Mouse (Mus musculus) spleen, postnatal 10 days (tissue): ENCODE measurements around the gene Rffl.

Experiments
- DNase-seq, 2 experiments: peaks; one replicate each; pipeline ENCODE4 v3.0.0; 2021 to 2022; ENCODE audit warnings: low spot score in 2 of 2

Rffl gene

GRCm38 (mm10) chr11:82874924-82875323 is 3.9 kb upstream of the Rffl start:
- no peak for DNase-seq

- peak; percentile 78 for DNase-seq
These were observed 608 bp downstream of the Rffl start for GRCm38 (mm10) chr11:82870173-82871030.

GRCm38 (mm10) chr11:82869506-82870172 is 1.4 kb downstream of the Rffl start:
- DNase-seq, result no peak

- no peak for DNase-seq
These were observed 3.1 kb downstream of the Rffl start for GRCm38 (mm10) chr11:82867956-82868355.

DNA sequence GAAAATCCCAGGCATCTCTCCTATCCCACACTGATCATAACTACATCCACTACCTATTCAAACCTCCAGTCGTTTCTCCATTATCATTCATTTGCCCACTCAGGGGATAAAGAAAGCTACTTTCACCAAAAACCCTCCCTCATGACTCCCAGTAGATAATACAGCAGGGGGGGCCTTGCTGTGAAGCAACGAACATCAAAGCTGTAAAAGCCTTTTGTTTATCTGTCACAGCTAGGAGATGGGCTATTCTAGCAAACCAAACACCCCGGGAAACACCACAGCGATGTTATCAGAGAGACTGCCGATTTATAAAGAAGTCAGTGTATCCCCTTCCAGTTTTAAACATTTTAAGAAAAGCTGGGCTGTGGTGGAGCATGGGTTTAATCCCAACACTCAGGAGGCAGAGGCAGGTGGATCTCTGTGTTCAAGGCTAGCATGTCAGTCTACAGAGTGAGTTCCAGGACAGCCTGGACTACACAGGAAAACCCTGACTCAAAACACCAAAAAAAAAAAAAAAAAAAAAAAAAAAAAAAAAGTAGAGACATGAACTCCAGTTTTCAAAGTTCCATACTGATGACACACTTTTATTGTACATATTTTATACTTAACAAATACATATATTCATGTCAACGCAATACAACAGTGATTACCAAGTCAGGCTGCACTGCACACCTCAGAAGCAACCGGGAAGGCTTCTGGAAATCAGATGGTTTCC is 4.0 kb downstream of the Rffl start:
- no peak for DNase-seq

GRCm38 (mm10) chr11:82865957-82866356 is 5.1 kb downstream of the Rffl start:
- no peak for DNase-seq

GRCm38 (mm10) chr11:82863488-82863931 is 7.5 kb downstream of the Rffl start:
- DNase-seq, result no peak

- no peak for DNase-seq
These were observed 8.0 kb downstream of the Rffl start for GRCm38 (mm10) chr11:82863059-82863458.

DNA sequence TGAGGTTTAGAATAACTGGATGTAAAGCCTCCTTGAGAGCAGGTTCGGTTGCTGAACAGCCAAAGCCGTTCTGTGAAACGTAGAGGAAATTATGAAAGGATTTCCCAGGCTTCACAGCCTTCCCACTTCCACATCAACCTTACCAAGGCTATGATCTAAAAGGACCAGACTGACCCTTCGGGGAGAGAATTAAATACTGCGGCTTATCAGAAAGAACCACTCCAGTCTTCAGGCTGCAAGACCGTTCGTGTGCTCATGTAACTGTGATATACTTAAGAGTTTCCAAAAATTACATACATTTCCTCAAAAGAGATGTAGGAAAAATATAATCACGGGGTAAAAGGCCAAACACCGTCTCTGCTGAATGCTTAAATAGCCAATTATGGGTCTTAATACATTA is 8.4 kb downstream of the Rffl start:
- DNase-seq, result no peak

GRCm38 (mm10) chr11:82861558-82861957 is 9.5 kb downstream of the Rffl start:
- DNase-seq, result no peak

- DNase-seq, result no peak
These were observed 10.3 kb downstream of the Rffl start for GRCm38 (mm10) chr11:82860759-82861158.

DNA sequence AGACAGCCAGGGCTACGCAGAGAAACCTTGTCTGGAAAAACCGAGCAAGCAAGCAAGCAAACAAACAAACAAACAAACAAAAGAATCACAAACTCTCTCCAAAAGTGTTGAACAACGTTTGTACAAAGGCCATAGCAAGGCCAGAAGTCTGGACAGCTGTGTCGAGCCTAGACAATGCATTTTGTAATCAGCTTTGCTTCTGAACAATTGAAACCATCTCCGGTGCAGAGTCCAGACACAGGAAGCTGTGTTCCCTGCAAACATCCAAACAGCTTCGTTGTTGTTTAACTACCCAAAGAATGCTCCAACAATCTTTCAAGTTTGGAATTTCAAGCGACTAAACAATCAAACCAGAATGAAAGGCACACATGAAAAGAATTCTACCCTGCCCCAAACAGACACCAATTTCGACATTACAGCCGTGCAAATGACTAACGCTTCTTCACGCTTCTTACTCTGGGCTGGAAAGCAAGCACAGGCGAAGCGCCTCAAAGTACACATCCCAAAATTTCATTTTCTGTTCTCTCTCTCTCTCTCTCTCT is 13.6 kb downstream of the Rffl start:
- DNase-seq, result no peak

DNA sequence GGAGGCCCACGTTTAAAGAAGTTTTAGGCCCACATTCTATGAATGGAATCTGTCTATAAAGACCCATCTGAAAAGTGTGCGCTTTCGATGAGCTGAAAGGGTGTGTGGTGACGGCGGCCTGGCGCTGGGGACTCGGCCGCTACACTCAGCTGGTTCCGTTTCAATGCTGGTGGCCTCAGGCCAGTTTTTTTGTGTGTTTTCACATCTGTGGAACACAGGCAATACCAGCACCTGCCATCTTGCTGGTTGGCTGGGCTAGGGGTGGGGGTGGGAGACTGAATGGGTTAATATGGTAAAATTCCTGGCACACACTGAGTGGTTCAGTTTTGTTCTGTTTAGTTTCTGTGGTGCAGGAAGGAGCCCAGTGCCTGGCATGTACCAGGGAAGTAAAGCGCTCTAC is 15.0 kb downstream of the Rffl start:
- no peak for DNase-seq

GRCm38 (mm10) chr11:82855327-82855973 is 15.6 kb downstream of the Rffl start:
- DNase-seq, result peak; percentile 54 to 56

DNA sequence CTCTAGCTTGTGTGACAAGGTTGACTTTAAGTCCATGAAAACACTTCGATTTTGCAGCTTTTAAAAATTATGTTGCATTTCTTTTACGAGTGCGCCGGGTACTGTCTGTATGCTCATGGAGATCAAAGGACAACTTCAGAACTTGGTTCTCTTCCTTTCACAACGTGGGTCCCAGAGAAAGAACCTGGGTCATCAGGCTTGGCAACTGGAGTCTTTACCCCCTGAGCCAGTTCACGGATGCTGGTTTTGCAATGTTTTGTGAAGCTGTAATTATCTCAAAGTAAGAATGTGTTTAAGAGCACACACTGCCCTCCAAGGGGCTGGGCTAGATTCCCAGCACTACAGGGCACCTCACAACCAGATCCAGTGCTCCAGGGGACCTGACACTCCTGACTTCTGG is 16.9 kb downstream of the Rffl start:
- no peak for DNase-seq

GRCm38 (mm10) chr11:82852958-82853357 is 18.1 kb downstream of the Rffl start:
- no peak for DNase-seq

GRCm38 (mm10) chr11:82852540-82852939 is 18.5 kb downstream of the Rffl start:
- no peak for DNase-seq

DNA sequence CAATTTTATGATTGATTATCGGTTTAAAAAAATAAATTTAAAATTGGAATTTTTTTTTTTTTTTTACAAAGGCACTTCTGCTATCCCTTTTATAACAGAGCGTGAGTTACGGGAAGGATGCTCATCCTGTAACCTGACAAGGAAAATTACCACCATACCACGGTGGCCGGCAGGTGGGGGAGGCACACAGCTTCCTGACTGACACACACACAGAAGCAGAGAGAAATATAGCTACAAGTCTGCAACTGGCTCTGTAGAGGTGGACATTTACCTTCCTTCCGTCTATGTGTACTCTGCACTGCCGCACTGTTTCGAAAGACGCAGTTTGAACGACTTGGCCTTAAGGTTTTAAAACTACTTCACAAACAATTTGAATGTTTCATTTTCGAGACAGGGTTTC is 18.9 kb downstream of the Rffl start:
- no peak for DNase-seq

GRCm38 (mm10) chr11:82850259-82850658 is 20.8 kb downstream of the Rffl start:
- no peak for DNase-seq

DNA sequence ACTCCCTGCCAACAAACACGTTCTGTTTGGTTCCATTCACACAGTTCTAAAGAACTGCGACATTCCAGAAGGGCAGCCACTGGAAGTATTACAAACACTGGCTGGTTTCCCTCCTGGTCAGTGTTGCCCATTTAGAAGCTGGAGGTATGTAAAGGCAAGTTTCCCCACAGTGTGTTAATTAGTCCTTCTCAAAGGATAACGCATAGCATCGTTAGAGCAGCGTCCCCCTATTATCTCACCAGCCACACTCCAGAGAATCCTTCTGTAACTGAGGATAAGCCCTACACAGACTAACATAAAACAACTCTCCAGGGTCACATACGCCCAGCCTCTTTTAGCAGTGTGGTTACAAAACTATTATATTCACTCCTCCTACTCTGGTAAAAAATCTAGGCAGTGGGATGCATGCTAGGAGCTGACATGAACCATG is 23.4 kb downstream of the Rffl start:
- DNase-seq, result peak; percentile 48 to 67

GRCm38 (mm10) chr11:82846938-82847337 is 24.1 kb downstream of the Rffl start:
- DNase-seq, result peak in 1 of 2 experiments; percentile 32

- peak in 1 of 2 experiments; percentile 75 for DNase-seq
These were observed 25.0 kb downstream of the Rffl start for GRCm38 (mm10) chr11:82846079-82846436.
